Mouse (Mus musculus): Measurements from ENCODE around the gene Tcl1b2.
"Not testable (repeated sequence)": the region's sequence is repeated elsewhere in the genome, so short reads cannot be mapped to it uniquely, and the experiment has no call there.

The Tcl1b2 gene

GRCm38 (mm10) chr12:105145714-105146113, at the start of gene Tcl1b2:
Gene Tcl1b2, plus strand, starts transcription at chr12:105146014.
- DNase-seq (ENCODE audit: low spot score) = no peak

GRCm38 (mm10) chr12:105099466-105100044, 46.3 kb upstream of the Tcl1b2 start:
- DNase-seq (ENCODE audit: low spot score) = no peak

GRCm38 (mm10) chr12:105102901-105103300, 42.9 kb upstream of the Tcl1b2 start:
- DNase-seq (ENCODE audit: low spot score) = no peak

- DNase-seq (ENCODE audit: low spot score) = peak; percentile 73
Measured at GRCm38 (mm10) chr12:105104036-105104435, 41.8 kb upstream of the Tcl1b2 start.

GRCm38 (mm10) chr12:105105326-105105725, 40.5 kb upstream of the Tcl1b2 start:
- no peak for DNase-seq (ENCODE audit: low spot score)

GRCm38 (mm10) chr12:105108856-105109255, 37.0 kb upstream of the Tcl1b2 start:
- no peak for DNase-seq (ENCODE audit: low spot score)

- no peak for DNase-seq (ENCODE audit: low spot score)
Measured at GRCm38 (mm10) chr12:105109406-105109805, 36.4 kb upstream of the Tcl1b2 start.

GRCm38 (mm10) chr12:105109812-105110211, 36.0 kb upstream of the Tcl1b2 start:
- DNase-seq (ENCODE audit: low spot score) = peak; percentile 7

- no peak for DNase-seq (ENCODE audit: low spot score)
Measured at GRCm38 (mm10) chr12:105112321-105112988, 33.4 kb upstream of the Tcl1b2 start.

- no peak for DNase-seq (ENCODE audit: low spot score)
Measured at GRCm38 (mm10) chr12:105116648-105117047, 29.2 kb upstream of the Tcl1b2 start.

GRCm38 (mm10) chr12:105125362-105125761, 20.5 kb upstream of the Tcl1b2 start:
- no peak for DNase-seq (ENCODE audit: low spot score)

GRCm38 (mm10) chr12:105126516-105126915, 19.3 kb upstream of the Tcl1b2 start:
- no peak for DNase-seq (ENCODE audit: low spot score)

GRCm38 (mm10) chr12:105127607-105128006, 18.2 kb upstream of the Tcl1b2 start:
- no peak for DNase-seq (ENCODE audit: low spot score)

GRCm38 (mm10) chr12:105129494-105130205, 16.2 kb upstream of the Tcl1b2 start:
- not testable (repeated sequence) for DNase-seq (ENCODE audit: low spot score)

GRCm38 (mm10) chr12:105134167-105134566, 11.6 kb upstream of the Tcl1b2 start:
- not testable (repeated sequence) for DNase-seq (ENCODE audit: low spot score)

GRCm38 (mm10) chr12:105134826-105135225, 11.0 kb upstream of the Tcl1b2 start:
- DNase-seq (ENCODE audit: low spot score) = not testable (repeated sequence)

GRCm38 (mm10) chr12:105137729-105138128, 8.1 kb upstream of the Tcl1b2 start:
- not testable (repeated sequence) for DNase-seq (ENCODE audit: low spot score)

GRCm38 (mm10) chr12:105143096-105143495, 2.7 kb upstream of the Tcl1b2 start:
- no peak for DNase-seq (ENCODE audit: low spot score)

GRCm38 (mm10) chr12:105144928-105145327, 886 bp upstream of the Tcl1b2 start:
- DNase-seq (ENCODE audit: low spot score) = not testable (repeated sequence)

- DNase-seq (ENCODE audit: low spot score) = peak; percentile 15
Measured at GRCm38 (mm10) chr12:105155286-105155685, 9.5 kb downstream of the Tcl1b2 start.

- no peak for DNase-seq (ENCODE audit: low spot score)
Measured at GRCm38 (mm10) chr12:105158842-105159241, 13.0 kb downstream of the Tcl1b2 start.

GRCm38 (mm10) chr12:105159390-105159789, 13.6 kb downstream of the Tcl1b2 start, which contains the start of gene Tcl1b1:
Gene Tcl1b1, plus strand, starts transcription at chr12:105159690.
- no peak for DNase-seq (ENCODE audit: low spot score)

GRCm38 (mm10) chr12:105166734-105167133, 20.9 kb downstream of the Tcl1b2 start:
- no peak for DNase-seq (ENCODE audit: low spot score)
